Mouse (Mus musculus): Measurements from ENCODE around the gene Irf1. TPM values are rescaled to one million over a fixed set of nuclear protein-coding genes. Genes with fewer than 3 reads are reported as not detected.

Gene Irf1
- polyA plus RNA-seq (2012; rRNA removed): 44.3 and 53.6 TPM in 2 replicates

GRCm38 (mm10) chr11:53769760-53770124, at the start of gene Irf1:
Gene Irf1 (plus strand): TSS chr11:53770014.

GRCm38 (mm10) chr11:53720715-53721114, 49.1 kb upstream of the Irf1 start, which contains the start of gene Il5:
Gene Il5 (plus strand): TSS chr11:53720794.

GRCm38 (mm10) chr11:53773087-53773486, 3.3 kb downstream of the Irf1 start, which contains the start of gene Gm17334:
Gene Gm17334 (minus strand): TSS chr11:53773187.

Other genes starting within 250 kb of the Irf1 start
- gene Kif3a, start 202.6 kb upstream of the Irf1 start, polyA plus RNA-seq (2012; rRNA removed): 6.0 and 10.9 TPM in 2 replicates
- gene Il4, start 151.3 kb upstream of the Irf1 start, polyA plus RNA-seq (2012; rRNA removed): not detected in 2 replicates
- gene Il13, start 135.3 kb upstream of the Irf1 start, polyA plus RNA-seq (2012; rRNA removed): not detected in 2 replicates
- gene Rad50, start 62.7 kb upstream of the Irf1 start, polyA plus RNA-seq (2012; rRNA removed): 3.8 and 6.3 TPM in 2 replicates
- not detected in 2 replicates for gene Il5, start 49.2 kb upstream of the Irf1 start, polyA plus RNA-seq (2012; rRNA removed)
- gene Gm17334, start 3.2 kb downstream of the Irf1 start, polyA plus RNA-seq (2012; rRNA removed): 1.2 and 2.3 TPM in 2 replicates
- 6.2 and 10.2 TPM in 2 replicates for gene Gm12216, start 89.2 kb downstream of the Irf1 start, polyA plus RNA-seq (2012; rRNA removed)
- gene Slc22a5, start 121.6 kb downstream of the Irf1 start, polyA plus RNA-seq (2012; rRNA removed): 29.3 and 30.2 TPM in 2 replicates
- gene Slc22a21, start 210.3 kb downstream of the Irf1 start, polyA plus RNA-seq (2012; rRNA removed): 5.5 and 5.9 TPM in 2 replicates